Mouse (Mus musculus): ENCODE data around the gene Ednra.
"Not testable (repeated sequence)": the region's sequence is repeated elsewhere in the genome, so short reads cannot be mapped to it uniquely, and the experiment has no call there.

Gene Ednra

DNA sequence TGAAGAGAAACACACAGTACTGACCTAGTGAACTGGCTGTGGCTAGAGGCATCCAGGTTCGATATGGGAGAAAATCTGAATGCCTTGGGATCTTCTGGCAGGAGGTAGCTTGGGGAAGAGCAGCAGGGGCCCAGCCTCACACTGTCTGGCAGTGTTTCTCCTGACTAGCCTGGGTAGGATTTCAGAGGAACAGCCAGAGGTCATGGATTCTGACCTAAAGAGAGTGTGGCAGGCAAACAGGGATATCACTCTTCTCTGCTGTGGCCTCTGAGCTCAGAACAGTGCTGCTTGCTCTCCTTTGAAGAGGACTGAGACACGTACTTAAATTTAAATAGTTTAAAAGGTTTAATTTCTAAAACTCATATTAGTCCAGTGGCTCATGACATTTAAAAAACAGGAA is 7.2 kb downstream of the Ednra start:
- no peak for DNase-seq (ENCODE audit: low read depth)

DNA sequence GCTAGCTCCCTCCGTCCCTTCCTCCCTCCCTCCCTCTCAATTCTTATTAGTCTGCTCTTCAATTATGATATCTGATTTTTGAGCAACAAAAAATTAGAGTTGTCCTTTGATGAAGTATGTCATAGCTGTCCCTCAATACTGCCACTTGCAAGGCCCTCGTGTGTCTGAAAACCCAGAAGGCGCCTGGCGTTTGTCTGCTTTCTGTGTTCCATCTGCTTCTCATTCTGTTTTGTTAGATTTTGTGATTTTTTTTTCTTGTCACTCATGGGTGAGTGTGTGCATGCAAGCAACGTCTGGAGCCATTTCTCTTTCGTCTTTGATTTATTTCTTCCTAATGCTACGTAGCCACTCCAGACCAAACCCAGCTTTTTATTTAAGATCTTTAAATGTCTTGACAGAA is 9.8 kb downstream of the Ednra start:
- no peak for DNase-seq (ENCODE audit: low read depth)

DNA sequence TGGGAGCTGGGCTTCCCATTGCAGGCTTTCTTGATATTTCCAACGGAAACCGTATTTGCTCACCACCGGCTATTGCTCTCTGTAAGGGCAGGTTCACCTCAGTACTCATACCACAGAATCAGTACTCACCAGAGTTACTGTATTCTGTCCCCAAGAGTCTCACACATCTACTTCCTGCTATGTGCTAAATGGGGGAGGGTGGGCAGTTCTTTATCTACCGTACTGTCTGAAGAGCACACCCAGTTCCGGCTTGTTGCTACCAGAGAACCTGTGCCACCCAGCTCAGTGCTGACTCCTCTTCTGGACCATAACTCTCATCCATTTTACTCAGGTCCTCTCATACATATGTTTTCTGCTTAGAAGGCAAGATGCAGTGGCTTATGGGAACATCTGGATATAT is 10.6 kb downstream of the Ednra start:
- no peak for DNase-seq (ENCODE audit: low read depth)

DNA sequence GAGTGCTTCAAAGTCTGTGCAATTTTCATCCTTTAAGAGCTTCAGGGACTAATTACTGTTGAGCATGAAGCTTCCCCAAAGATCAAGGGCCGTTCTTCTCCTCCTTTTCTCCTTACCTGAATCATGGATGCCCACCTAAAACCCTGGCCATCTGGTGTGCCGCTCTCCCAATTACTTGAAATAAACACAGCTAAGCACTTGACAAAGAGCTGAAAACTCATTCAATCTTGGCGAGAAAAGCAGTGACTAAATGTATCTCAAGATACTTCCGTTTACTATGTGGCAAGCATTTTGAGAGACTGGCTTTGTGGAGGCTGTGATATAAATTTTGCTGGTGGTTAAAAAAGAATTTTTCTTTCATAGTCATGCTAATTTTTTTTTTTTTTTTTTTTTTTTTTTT is 19.5 kb downstream of the Ednra start:
- no peak for DNase-seq (ENCODE audit: low read depth)

DNA sequence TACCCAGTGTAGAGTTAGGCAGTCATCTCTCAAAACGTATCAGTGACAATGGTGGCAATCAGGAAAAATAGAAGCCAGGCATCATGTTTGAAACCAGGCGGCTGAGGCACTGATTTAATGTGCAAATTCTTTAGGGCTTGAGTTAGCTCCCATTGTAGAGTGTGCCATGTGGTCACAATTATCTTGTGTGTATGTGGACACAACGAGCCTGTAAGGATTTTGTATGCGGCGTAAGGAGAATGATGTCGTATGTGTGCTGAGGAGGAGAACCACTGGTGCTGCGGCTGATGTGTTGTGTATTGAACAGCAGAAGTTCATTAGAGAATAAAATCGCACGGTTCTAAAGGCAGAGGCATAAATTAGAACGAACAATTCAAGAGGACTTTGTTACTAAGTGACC is 26.2 kb downstream of the Ednra start:
- DNase-seq (ENCODE audit: low read depth) = no peak

DNA sequence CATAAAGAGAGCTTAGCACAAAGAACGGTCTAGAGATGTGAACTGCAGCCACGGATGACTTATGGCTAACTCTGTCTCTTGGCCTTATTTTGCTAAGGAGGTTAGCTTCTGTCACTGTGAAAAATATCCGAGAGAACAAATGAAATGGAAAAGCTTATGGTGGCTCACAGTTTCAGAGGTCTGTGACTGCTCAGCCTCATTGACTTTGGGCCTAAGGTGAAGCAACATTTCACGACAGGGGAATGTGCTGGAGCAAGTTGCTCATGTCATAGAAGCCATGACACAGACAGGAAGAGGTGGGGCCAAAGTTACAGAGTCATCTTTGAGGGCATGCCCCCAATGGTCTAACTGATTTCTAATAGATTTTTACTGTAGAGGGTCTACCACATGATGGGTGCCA is 28.1 kb downstream of the Ednra start:
- DNase-seq (ENCODE audit: low read depth) = no peak

DNA sequence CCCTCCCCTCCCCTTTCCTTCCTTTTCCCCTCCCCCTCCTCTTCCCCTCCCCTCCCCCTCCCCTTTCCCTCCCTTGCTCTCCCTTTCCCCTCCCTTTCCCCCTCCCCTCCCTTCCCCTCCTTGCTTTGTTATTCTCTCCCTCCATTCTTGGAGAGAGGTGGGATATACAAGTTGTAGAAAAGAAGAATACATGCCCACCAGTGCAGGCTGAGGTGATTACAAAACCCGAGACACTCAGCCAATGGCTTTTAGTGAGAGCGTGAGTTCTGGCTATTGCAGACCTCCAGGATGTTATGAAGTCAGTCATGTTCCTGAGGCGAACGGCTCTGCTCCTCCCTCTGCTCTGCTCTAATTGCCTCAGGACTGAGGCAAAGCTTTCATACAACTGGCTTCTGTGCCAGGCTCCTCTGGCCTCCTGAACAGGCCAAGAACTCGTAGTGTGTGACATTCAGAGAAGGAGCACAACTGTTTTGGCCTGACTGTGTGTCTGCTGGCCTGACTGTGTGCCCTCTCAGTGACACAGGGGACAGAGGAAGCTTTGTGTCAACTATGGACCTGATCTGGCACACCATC is 28.7 kb downstream of the Ednra start:
- no peak for DNase-seq (ENCODE audit: low read depth)

DNA sequence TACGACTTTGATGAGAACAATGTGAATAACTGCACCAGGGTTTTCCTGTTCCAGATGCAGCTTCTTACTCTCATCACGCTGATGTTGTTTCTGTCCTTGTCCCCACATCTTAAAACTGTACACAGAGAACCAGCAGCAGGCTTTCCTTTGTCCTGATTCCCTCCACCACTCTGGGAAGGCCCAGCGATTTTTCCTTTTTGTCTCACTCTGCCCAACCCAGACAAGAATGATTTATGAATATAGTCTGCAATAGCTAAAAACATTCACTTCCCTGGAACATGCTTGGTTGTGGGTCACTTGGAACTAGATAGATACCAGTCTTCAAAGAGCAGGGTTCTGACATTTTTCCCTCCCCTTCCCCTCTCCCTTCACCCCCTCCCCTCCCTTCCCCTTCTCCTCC is 29.2 kb downstream of the Ednra start:
- DNase-seq (ENCODE audit: low read depth) = no peak

DNA sequence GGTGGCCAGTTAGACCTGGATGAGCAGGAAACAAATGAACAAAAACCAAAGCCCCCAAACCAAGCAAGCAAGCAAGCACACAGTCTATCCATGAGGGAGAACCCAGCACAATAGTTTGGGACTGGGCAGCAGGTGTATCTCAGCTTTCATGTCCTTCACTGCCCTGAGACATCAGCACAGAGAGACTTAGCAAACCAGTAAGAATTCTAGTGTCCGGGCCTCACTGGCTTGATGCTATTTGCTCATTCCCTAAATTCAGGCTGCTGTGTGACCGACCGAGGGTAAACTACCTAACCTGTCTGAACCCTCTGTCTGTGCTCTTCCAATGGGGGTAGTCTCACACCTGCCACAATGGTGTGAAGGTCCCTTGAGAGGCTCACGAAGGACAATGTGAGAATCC is 29.7 kb downstream of the Ednra start:
- no peak for DNase-seq (ENCODE audit: low read depth)

DNA sequence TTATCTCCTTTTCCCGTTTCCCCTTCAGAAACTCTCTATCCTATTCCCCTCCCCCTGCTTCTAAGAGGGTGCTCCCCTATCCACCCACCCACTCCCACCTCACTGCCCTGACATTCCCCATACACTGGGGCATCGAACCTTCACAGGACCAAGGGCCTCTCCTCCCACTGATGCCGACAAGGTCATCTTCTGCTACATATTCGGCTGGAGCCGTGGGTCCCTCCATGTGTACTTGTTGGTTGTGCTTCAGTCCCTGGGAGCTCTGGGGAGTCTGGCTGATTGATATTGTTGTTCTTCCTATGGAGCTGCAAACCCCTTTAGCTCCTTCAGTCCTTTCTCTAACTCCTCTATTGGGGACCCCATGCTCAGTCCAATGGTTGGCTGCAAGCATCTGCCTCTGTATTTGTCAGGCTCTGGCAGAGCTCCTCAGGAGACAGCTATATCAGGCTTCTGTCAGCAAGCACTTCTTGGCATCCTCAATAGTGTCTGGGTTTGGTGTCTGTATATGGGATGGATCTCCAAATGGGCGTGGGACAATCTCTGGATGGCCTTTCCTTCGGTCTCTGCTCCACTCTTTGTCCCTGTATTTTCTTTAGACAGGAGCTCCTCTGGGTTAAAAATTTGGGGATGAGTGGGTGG is 34.7 kb downstream of the Ednra start:
- not testable (repeated sequence) for DNase-seq (ENCODE audit: low read depth)

DNA sequence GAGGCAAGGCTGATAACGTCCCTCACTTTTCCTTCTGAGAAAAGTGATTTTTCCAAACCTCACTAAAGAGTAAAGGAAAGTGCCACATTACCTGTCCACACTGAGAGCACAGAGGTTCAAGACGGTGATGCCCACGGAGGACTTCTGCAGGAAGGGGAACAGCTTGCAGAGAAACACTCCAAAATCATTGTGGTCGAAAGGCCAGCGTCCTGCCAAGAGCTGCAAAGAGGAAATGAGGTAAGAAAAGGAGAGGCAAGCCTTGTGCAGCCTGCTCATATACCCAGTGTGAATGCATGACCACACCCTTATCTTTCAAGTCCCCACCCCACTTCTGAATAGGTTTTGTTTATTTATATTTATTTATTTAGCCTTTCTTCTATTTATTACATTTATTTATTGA is 35.3 kb downstream of the Ednra start:
- no peak for DNase-seq (ENCODE audit: low read depth)

DNA sequence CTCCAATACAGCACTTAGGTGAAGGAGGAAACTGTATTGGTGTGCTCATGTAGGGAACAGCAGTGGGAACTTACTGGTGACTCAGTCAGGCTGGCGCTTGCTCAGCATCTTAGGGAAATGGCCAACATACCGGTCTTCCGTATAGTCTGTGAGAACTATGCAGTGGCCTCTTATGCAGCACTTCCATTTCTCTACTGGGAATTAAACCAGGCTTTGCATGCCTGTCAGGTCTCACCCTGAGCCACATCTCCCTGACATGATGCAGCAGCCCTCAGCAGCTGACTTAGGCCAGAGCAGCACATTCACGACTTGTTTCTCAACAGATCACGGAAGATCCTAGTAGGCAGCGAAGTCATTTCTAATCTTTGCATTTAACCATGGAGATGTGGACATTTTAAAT is 39.9 kb downstream of the Ednra start:
- DNase-seq (ENCODE audit: low read depth) = peak; percentile 24

DNA sequence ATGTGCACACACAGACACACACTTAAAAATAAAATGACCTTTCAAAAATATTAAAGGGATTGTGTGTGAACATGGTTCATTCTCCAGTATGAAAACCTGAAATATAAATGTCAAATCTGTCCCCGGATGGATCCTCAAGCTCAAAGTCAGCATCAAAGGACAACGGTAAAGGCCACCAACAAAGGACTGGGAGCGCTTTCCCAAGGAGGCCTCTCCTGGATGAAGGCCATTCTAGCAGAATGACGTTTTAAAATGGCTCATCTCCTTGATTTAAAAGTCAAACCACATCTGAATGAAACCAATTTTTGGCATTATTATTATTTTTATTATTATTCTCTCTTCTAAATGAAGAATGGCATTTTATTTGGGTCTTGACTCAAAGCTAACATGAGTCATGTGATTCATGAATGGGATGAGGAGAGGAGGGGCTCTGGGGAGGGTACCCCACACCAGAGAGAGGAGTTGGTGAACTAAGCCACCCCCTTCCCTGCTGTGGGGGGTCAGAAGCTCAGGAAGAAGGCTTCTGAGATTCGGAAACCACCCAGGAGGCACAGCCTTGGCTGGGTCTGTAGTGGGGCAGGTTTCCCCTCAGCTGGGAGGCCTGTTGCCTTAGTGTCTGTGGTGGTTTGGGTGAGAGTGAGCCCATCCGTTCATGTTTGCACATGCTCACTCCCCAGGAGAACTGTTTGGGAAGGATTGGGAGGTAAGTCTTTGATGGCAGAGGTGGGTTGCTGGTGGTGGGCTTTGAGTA is 40.7 kb downstream of the Ednra start:
- DNase-seq (ENCODE audit: low read depth) = no peak

DNA sequence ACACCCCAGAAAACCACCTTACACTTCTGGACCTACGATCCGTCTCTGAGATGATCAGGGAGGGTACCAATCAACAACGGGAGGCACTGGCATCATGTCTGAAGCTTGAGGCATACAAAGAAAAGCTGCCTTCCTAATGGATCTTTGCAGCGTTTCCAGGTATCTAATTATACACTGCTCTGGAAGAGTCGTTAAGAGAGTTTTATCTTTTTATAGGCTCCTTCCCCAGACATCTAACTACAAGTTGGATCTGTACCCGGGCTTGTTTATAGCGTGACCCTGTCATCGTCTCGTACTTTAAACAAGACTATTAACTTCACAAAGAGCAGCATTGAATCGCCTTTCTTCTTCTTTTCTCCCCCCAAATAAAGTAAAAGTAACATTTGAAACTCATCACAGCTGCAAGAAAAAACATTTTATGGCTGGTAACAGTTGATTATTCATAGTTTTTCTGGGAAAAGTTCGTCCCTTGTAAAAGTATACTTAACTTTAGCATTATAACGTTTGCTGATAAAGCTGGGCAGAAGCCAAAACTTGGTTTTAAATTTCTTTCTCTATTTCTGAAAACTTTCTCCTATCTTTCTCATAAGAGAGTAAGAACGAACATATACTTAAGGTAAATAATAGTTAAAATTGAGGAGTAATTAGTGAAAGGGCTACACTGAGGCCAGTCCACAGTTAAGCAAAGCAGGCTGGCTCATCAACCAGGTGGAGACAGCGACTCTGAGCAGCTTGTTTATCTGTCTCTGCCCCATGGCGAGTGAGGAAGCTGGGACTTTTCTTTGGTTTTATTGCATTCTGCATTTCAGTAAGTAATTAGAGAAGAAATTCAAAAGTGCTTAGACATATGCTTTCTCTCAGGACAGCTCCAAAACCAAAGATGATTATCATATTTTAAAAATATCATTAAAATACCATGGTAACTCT is 42.0 kb downstream of the Ednra start:
- DNase-seq (ENCODE audit: low read depth) = no peak

DNA sequence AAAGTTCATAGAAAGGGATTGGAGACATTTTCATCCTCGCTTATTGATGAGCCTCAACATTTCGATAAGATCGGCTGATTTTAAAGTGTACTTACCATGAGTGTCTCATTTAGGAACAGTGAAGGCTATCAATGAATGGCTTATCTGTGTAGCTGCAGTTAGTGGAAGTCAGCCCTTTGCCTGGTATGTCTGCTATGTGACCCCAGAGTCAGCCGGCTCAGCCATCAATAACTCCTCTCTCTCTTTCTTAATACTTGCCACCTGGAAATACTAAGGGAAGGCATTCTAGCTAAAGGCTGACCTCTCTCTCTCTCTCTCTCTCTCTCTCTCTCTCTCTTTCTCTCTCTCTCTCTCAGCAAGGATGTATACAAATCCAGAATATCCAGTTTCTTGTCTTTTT is 52.2 kb downstream of the Ednra start:
- DNase-seq (ENCODE audit: low read depth) = no peak

DNA sequence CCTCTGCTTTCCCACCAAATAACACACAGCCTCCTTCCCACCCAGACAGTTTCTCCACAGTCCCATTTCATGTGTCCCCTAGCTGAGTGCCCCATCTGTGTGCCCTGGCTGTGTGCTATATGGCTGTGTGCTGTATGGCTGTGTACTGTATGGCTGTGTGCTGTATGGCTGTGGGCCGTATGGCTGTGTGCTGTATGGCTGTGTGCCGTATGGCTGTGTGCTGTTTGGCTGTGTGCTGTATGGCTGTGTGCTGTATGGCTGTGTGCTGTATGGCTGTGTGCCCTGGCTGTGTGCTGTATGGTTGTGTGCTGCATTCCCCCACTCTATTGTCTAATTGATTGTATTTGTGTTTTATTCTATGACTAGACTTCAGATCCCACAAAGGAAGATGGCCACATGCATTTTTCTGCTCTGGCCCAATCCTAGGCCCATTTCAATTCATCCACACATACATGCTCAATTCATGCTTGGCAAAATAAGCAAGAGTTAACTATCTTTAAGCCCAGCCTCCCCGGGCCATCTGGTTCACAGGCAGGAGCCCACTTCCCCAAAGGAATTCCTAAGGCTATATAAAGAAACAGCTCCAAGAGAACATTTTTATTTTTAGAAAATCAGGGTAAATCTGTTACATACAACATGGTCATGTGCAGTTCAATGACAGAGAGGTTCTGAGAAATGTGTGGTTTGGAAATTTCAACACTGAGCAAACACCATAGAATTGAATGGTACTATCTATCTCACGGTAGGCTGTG is 53.5 kb downstream of the Ednra start:
- no peak for DNase-seq (ENCODE audit: low read depth)

DNA sequence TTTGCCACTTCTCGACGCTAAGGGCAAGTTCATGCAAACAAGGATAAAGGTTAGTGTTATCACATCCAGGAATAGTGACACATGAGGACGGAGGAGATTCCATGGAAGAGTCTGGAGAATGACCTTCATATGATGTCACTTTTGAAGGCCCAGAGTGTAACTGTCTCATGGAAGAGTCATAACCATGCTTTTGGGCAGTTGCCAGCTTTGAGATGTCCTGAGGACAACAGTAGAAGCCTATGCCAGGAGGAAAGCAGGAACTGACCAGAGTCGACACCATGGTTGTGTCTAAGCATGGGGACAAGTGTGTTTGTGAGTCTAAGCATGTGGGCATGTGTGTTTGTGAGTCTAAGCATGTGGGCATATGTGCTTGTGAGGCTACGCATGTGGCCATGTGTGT is 56.3 kb downstream of the Ednra start:
- no peak for DNase-seq (ENCODE audit: low read depth)

DNA sequence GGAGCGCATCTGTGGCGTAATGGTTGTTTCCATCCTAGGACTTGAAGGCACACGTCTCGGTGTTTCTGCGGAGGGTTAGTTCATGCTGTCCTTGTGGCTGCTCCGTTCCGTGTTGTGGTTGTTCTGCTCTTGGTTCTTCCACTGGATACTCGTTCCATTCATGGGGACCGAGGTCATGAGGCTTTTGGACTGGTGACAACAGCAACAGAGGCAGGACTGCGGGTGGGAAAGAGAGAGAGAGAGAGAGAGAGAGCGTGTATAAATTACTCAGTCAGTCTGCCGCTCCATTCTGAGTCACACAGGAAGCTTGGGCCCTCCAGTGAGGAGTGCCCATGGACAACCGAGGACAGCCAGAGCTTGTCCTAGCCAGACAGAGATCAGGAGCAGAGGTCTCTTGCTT is 59.4 kb downstream of the Ednra start:
- no peak for DNase-seq (ENCODE audit: low read depth)

DNA sequence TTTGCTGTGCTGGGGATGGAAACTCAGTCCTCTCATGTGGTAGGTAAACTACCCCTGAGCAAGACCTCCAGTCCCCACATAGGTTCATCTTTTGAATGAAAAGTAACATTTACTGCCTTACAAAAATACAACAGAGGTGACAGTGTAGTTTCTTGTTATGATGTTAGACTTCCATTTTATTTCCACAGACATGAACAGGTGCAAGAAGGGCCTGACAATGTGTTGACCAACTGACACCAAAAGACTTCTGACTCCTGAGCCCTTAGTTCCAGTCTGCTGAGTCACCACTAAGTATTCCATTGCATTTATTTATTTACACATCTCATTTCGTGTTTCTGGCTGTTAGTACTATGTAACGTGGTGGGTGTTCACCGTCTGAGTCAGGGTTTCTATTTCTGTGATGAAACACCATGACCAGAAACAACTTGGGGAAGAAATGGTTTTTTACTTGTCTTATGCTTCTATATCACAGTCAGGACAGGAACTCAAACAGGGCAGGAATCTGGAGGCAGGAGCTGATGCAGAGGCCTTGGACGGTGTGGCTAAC is 64.7 kb downstream of the Ednra start:
- peak; percentile 23 for DNase-seq (ENCODE audit: low read depth)

DNA sequence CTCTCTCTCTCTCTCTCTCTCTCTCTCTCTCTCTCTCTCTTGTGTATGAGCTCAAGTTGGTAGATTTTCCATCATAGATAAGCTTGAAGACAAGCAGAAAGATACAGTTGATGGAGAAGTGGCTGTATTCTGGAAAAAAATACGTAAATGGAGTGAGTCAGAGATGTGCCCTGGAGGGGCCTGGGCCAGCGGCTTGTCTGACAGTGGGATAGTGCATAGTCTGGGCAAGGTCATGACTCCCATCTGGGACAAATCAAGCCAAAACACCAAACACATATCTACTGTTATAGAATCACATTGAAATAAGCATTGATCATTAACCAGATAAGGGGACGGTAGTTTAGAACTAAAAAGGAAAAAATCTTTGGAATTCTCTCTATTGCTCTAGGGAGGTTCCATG is 65.9 kb downstream of the Ednra start:
- no peak for DNase-seq (ENCODE audit: low read depth)

DNA sequence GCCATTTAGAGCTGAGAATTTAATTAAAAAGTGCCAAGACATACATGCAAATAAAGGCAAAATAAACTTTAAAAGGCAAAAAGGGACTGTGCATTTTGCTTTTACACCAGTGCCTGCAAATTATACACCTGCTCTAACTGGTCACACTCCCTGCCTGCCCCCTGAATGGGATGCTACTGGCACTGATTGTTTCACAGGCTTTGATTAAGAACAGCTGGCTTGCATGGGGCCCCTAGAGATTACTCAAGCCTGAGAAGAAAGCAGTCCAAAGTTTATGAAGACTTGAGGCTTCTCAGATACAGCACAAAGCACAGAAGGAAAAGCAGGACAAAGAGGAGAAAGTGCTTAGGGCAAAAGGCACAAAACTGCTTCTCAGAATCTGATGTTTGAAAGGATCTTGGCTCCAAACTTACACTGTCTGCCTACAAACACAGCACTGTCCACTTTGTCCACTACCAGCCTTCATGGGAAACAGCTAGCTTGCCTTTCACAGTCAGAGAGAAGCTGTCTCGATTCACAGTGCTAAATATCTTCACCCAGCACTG is 73.5 kb downstream of the Ednra start:
- no peak for DNase-seq (ENCODE audit: low read depth)

Measured in fibroblast of lung, adult 2 months (primary cell).